In the genomic region with DNA sequence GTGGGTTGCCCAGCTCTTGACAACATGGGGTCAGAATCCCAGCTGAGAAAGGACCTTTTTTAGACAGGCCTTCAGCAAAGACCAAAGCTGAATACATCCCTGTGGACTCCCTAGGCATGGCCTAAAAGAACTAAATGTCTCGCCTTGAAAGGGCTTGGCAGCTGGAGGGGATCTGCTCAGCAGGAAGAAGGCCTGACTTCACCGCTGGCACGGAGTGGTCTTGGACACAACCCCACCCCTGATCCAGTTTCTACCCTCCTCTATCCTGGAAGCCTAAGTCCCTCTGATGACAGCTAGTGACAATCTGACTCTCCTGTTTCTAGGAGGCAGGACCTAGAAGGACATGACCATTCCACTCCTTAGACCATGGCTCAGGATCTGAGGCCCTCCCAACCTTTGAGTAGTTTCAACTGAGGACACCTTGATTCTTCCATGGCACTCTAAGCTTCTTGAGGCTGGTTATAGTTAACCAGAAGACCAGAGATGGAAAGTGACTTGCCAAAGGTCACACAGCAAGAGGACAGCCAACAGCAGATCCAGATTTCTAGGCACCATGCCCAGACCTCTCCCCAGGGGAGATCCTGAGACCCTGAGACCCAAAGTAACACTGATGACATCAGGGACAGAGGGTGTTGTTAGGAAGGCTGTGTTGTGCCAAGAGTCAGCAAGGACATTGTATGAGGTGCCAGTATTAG, we compare ENCODE assay signal across 18 mouse cellular contexts. TPM values are rescaled to one million over a fixed set of nuclear protein-coding genes. Genes with fewer than 3 reads are reported as not detected.
DNase-seq lines count a peak whose midpoint lies in the region; ATAC-seq and TF ChIP-seq lines count a peak whose summit lies in the region.
"Had no signal": no experiment of that assay in that cellular context is flagged by ENCODE, and none has a peak within 500 bp of the region (broad histone marks: within the 10 kb centered on the region; RNA-seq: fewer than 3 reads in every experiment).

No protein-coding gene starts in this region.

- TF ChIP-seq CTCF in heart, postnatal 0 days (IDR thresholded peaks at IDR 0.05; ENCODE audit: low read depth): no peak

- no peak overlapping the region for H3K9ac ChIP-seq in heart, postnatal 0 days (replicated peaks; ENCODE audit: low read depth, low read length)
- H3K9ac ChIP-seq: limb, embryonic 13.5 days; liver, embryonic 15.5 days had no signal

- no peaks in the 10 kb centered on the region for H3K27me3 ChIP-seq in heart, postnatal 0 days (ENCODE audit: control insufficient read depth, insufficient read depth, low read length)

- H3K27ac ChIP-seq in heart, postnatal 0 days (ENCODE audit: low read depth): peak overlapping the region; percentile 30
- H3K27ac ChIP-seq: embryonic facial prominence, embryonic 10.5 days; limb, embryonic 13.5 days; liver, embryonic 15.5 days; midbrain, embryonic 10.5 days had no signal

- no peaks in the 10 kb centered on the region for H3K36me3 ChIP-seq in heart, postnatal 0 days (replicated peaks; ENCODE audit: control insufficient read depth, insufficient read depth, low read length)
- H3K36me3 ChIP-seq: embryonic facial prominence, embryonic 10.5 days; limb, embryonic 13.5 days; liver, embryonic 15.5 days; midbrain, embryonic 10.5 days had no signal

- 91% methylated on average over 3 of the region's 3 CpGs for WGBS in heart, postnatal 0 days

- peak; percentile 40; the same call in 1 of the 2 replicates for ATAC-seq in cerebellum, adult (ENCODE audit: insufficient number of reproducible peaks, low FRiP score, low TSS enrichment)
- ATAC-seq in heart, postnatal 0 days (ENCODE audit: insufficient read depth, low read depth): peak; percentile 26
- ATAC-seq: forebrain, embryonic 16.5 days had no signal

- intact Hi-C loops in heart, postnatal 25 days (cut with DNase I): loop anchor here (10.0 kb wide), 1 partner anchor 49 kb away; no protein-coding TSS in a partner anchor
- intact Hi-C loops in gastrocnemius, postnatal 14 days (cut with DNase I; ENCODE audit: low total_unique reads): loop anchor here (10.0 kb wide), 1 partner anchor 49 kb away; no protein-coding TSS in a partner anchor

- H3K4me1 ChIP-seq in heart, postnatal 0 days (ENCODE audit: control insufficient read depth, insufficient read depth): peaks cover 3% of the 10 kb centered on the region; the same call in 1 of the 2 replicates
- H3K4me1 ChIP-seq: liver, embryonic 15.5 days had no signal

- H3K4me2 ChIP-seq in heart, postnatal 0 days (ENCODE audit: low read depth, low read length): no peak overlapping the region
- H3K4me2 ChIP-seq: limb, embryonic 13.5 days; liver, embryonic 15.5 days had no signal

- DNase-seq in cerebellum, adult 11-12 months: no peak
- DNase-seq in heart, postnatal 0 days (ENCODE audit: low spot score): no peak
- no peak for DNase-seq in heart, postnatal 25 days (ENCODE audit: low spot score)
- DNase-seq in 416B (ENCODE audit: low read depth): peak; percentile 5
- DNase-seq in gastrocnemius, postnatal 14 days: peak; percentile 75
- no peak for DNase-seq in spleen, postnatal 4 days (ENCODE audit: low spot score in 2 of 2)
- no peak for DNase-seq in urinary bladder, postnatal 14 days (ENCODE audit: low spot score)
- DNase-seq: adrenal gland, adult 8-10 months; thymus, postnatal 36 days had no signal

- no peaks in the 10 kb centered on the region for H3K9me3 ChIP-seq in heart, postnatal 0 days (replicated peaks; ENCODE audit: control insufficient read depth, low read length)
- H3K9me3 ChIP-seq: limb, embryonic 13.5 days; liver, embryonic 15.5 days had no signal

- no peak overlapping the region for H3K4me3 ChIP-seq in heart, postnatal 0 days (ENCODE audit: low read depth, low read length)
- H3K4me3 ChIP-seq: embryonic facial prominence, embryonic 10.5 days; erythroblast, embryonic 14.5 days; limb, embryonic 13.5 days; liver, embryonic 15.5 days; midbrain, embryonic 10.5 days had no signal

- no peak for TF ChIP-seq EP300 in heart, postnatal 0 days (IDR thresholded peaks at IDR 0.05; ENCODE audit: low read depth)

RNA-seq across cellular contexts. Expression of a gene that starts 41.2 kb away (rescaled TPM):
- not detected in 2 replicates for total RNA-seq in heart, postnatal 0 days (2014; rRNA removed; ENCODE audit: low replicate concordance)
- 0.11 TPM in 2 replicates for polyA plus RNA-seq in heart, postnatal 0 days (2015; fragmentation: Nextera tagmentation; extraction: Ambion mirVana)
- total RNA-seq in heart, postnatal 25 days (2021): under 1 TPM; 0.67 to 0.86 TPM
- total RNA-seq in gastrocnemius, postnatal 14 days (2021): 10 to 100 TPM; 23.4 to 33.2 TPM
- polyA plus RNA-seq: forebrain, embryonic 16.5 days; limb, embryonic 13.5 days; midbrain, embryonic 10.5 days had no signal

RNA-seq across cellular contexts. Expression of a gene that starts 47.1 kb away (rescaled TPM):
- total RNA-seq in heart, postnatal 0 days (2014; rRNA removed; ENCODE audit: low replicate concordance): 4,504 and 5,889 TPM in 2 replicates
- 3,958 and 4,151 TPM in 2 replicates for polyA plus RNA-seq in heart, postnatal 0 days (2015; fragmentation: Nextera tagmentation; extraction: Ambion mirVana)
- total RNA-seq in heart, postnatal 25 days (2021): over 10,000 TPM; 17,245 to 18,320 TPM
- total RNA-seq in gastrocnemius, postnatal 14 days (2021): 1,000 to 10,000 TPM in 1 of 2 experiments, 100 to 1,000 TPM in 1; 840 to 1,154 TPM
- total RNA-seq: left cerebral cortex, adult 18-20 months had no signal
- polyA plus RNA-seq: erythroblast, embryonic 14.5 days; forebrain, embryonic 16.5 days; small intestine, adult 2 months had no signal

RNA-seq across cellular contexts. Expression of a gene that starts 55.0 kb away (rescaled TPM):
- 2.6 and 13.4 TPM in 2 replicates for total RNA-seq in heart, postnatal 0 days (2014; rRNA removed; ENCODE audit: low replicate concordance)
- 35.1 and 36.9 TPM in 2 replicates for polyA plus RNA-seq in heart, postnatal 0 days (2015; fragmentation: Nextera tagmentation; extraction: Ambion mirVana)
- 10 to 100 TPM; 14.7 to 19.4 TPM for total RNA-seq in heart, postnatal 25 days (2021)
- 10 to 100 TPM; 22.7 to 25.4 TPM for total RNA-seq in gastrocnemius, postnatal 14 days (2021)

Comparison
In these comparisons a context has a peak if more than half of its experiments do, and no peak if none do; other contexts are left out.
1. DNase-seq: peak in 416B (single experiment) and gastrocnemius, postnatal 14 days (single experiment); none in cerebellum, adult 11-12 months (single experiment), heart, postnatal 0 days (single experiment), heart, postnatal 25 days (single experiment), spleen, postnatal 4 days (0 of 2) and urinary bladder, postnatal 14 days (single experiment).
2. RNA of a gene that starts 41.2 kb away (total RNA-seq): 23.4 to 33.2 TPM in gastrocnemius, postnatal 14 days; 0.67 to 0.86 TPM in heart, postnatal 25 days and not detected in heart, postnatal 0 days; every median in the first group is over 10 times any median in the second.